Mouse (Mus musculus): ENCODE measurements around the gene Wnt9a. TPM values are rescaled to one million over a fixed set of nuclear protein-coding genes. Genes with fewer than 3 reads are reported as not detected.
A peak's percentile ranks its signal among the peaks of the same experiment; 100 is the strongest.
"Not testable (repeated sequence)": the region's sequence is repeated elsewhere in the genome, so short reads cannot be mapped to it uniquely, and the experiment has no call there.

Wnt9a gene
- total RNA-seq, 2 experiments from 2014 or later: 8.8 to 9.8 TPM

DNA sequence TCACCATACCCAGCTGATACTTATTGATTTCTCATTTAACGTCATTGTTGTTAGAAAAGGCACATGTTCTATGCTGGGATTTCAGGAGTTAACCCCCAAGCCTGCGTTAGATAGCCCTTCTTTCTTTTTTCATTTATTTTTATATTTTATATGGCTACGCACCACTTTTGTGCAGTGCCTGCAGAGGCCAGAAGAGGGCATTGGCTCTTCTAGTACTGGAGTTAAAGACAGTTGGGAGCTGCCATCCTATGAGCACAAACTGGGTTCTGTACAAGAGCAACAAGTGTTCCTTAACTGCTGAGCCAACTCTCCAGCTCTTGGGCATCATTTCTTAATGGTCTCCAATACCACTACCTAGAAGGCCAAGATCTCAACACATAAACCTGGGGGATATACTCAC, 6.5 kb upstream of the Wnt9a start:
- intact Hi-C loops (cut with DNase I; ENCODE audit: low total_unique reads): loop anchor here (2.0 kb wide), 1 partner anchor 183 kb away; no protein-coding TSS in a partner anchor
- no peak for DNase-seq

DNA sequence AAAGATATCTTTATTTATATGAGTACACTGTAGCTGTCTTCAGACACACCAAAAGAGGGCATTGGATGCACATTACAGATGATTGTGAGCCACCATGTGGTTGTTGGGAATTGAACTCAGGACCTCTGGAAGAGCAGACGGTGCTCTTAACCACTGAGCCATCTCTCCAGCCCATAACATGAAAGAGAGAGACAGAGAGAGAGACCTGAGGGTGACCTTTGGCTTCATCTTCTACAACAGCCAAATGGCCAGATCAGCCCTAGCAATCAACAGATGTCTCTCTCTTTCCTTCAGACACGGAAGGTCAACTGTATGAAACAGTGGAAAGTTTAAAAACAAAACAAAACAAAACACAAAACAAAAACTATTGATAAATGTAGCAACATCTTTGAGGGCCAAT, 5.7 kb upstream of the Wnt9a start:
- DNase-seq: not testable (repeated sequence)
- intact Hi-C loops (cut with DNase I; ENCODE audit: low total_unique reads): loop anchor here (2.0 kb wide), 1 partner anchor 182 kb away; no protein-coding TSS in a partner anchor

DNA sequence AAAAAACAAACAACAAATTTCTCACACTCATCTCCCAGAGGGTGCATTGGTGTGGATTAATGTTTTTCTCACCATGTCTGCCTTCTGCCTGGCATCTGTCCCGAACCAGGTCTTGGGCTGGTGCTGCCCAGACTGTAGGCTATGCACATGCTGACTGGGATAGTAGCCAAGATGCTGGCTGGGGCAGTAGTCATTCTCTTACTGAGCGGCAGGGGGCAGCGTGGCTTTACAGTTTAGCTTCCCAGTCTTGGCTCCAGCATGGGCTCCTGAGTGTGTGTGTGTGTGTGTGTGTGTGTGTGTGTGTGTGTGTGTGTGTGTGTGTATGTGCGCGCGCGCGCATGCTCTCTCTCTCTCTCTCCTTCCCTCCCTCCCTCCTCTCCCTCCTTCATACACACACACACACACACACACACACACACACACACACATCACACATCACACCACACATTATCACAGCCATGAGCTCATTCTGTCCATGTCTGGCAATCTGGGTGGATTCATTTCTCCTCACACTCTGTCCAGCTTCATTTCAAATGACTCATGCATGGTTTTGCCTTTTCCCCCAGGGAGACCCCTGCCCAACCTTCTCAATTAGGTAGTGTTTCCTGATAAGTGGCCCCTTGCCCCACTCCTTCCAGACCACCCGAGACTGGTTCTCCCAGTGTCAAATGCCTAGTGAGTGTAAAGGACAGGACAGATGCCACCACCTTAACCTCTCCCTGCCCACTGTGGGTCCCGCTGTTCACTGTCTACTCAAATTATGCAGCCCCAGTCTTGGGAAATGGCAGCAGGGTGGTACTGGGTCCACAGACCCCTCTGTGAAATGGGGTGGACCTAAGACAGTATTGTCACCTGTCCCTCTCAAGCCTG, 3.8 kb upstream of the Wnt9a start:
- intact Hi-C loops (cut with DNase I; ENCODE audit: low total_unique reads): no loop called here

DNA sequence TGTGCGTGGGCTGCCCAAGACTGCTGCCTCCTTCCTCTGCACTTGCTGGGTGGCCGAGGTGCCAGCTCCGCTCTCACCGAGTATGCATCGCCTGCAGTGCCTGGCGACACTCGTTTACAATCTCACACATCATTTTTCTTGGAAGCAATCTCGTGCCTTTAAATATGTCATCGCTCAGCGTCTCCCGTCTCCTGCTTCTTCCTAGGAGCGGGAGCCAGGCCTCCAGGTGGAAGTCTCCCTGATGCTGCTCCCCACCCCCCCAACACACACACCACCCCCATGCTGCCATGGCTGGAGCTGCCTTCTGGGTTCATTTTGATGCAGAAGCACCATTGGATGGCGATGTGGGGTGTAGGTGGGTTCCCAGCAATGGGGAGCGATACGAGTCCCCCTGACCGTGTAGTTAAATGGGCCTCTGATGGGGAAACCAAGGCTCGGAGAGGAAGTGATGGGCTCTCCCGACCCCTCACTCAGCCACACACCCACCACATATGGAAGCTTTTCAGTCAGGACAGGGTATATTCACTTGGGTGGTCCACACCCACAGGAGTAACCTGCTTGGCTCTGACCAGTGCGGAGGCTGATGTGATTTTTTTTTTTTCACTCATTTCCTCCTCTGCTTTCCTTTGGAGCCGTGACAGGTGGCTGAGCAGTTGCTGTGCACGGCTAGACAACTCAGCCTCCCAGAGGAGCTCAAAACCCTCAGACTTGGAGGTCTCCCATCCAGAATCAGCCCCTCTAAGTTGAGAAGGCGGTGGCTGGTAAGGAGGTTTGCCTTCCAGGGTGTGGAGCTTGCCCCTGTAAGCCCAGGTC, 1.5 kb upstream of the Wnt9a start:
- no peak for DNase-seq
- intact Hi-C loops (cut with DNase I; ENCODE audit: low total_unique reads): no loop called here

More for the DNA sequence above, 3.8 kb upstream of the Wnt9a start:
- DNase-seq: peak; percentile 85

DNA sequence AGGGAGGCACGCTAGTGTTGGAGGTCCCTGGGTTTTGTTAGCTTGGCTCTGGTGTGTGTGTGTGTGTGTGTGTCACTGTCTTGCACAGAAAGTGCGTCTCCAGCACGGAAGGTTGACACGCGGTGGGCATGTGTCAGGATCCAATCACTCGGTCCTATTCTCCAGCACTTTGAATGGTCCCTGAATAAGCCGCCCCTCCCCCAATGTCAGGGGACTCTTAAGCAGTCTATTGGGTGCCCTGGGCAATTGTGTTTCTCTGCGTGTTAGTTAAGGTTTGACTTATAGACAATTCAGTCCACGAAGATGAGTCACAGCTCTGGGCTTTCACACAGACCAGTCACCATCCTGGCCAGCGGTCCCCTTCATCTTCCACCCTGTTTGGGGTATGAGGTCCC, 910 bp upstream of the Wnt9a start:
- intact Hi-C loops (cut with DNase I; ENCODE audit: low total_unique reads): no loop called here
- DNase-seq: no peak

DNA sequence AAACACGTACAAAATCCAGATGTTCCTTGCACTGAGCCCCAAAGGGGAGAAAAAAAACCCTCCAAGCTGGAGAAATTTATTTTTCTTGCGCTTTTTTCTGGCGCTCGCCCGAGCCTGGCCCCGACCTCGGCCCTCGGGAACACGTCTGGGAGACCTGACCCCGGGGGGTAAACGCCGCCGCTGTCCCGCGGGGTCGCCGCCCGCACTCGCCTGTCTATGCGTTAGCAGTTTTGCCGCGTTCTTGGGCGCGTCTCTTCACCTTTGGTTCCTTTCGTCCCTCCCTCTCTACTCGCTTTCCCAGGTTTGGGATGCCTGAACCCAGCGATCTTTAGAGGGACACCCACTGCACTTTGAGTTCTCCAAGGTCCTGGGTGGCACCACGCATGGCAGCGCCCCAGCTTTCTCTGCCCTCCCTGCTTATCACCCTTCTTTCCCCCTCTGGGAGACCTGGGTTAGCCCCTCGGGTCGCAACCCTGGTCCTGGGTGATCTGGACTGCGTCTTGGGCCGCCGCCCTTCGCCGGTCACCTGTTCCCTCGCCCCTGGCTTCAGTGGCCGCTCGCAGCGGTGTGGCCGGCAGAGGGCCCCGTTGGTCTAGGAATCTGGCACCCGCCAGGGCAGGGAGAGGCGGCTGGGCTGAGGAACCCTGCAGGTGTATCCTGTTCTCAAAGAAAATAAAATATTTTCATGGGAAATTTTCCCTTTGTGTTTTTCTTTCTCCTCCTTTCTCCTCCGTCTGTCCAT, 865 bp downstream of the Wnt9a start:
- intact Hi-C loops (cut with DNase I; ENCODE audit: low total_unique reads): no loop called here
- DNase-seq: peak; percentile 91

DNA sequence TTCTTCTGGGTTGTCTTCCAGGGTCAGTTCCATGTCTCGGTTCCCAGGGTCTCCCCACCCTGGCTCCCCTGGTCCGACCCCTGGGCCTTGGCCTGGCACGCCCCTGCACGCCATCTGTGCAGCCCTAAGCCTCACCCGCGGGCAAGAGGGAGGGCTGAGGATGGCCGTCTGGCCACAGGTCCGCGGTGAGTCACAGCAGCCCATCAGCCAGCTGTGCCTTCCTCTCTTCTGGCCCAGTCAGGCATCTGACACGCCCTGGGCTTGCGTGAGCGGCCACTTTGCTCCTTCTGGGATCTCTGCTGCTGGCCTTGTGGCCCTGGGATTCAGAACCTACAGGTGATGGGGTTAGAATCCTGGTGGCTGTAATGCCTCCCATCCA, 1.4 kb downstream of the Wnt9a start:
- DNase-seq: peak; percentile 63
- intact Hi-C loops (cut with DNase I; ENCODE audit: low total_unique reads): no loop called here

DNA sequence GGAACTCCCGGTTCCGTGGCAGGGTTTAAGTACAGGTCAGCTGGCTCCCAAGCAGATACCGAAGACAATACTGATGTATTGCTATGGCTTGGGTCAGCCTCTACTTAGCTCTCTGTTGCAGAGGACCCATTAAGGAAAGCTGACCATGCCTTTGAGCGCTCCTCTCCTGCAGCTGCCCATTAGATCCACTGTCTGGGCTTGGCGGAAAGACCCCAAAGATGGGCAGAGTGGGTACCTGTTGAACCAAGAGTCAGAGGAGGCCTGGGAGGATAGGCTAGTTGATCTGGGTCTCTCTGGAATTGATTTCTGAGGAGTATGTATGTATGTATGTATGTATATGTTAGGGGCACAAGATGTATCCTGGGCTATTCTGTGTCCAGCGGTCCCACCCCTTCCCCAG, 1.9 kb downstream of the Wnt9a start:
- no peak for DNase-seq
- intact Hi-C loops (cut with DNase I; ENCODE audit: low total_unique reads): no loop called here

DNA sequence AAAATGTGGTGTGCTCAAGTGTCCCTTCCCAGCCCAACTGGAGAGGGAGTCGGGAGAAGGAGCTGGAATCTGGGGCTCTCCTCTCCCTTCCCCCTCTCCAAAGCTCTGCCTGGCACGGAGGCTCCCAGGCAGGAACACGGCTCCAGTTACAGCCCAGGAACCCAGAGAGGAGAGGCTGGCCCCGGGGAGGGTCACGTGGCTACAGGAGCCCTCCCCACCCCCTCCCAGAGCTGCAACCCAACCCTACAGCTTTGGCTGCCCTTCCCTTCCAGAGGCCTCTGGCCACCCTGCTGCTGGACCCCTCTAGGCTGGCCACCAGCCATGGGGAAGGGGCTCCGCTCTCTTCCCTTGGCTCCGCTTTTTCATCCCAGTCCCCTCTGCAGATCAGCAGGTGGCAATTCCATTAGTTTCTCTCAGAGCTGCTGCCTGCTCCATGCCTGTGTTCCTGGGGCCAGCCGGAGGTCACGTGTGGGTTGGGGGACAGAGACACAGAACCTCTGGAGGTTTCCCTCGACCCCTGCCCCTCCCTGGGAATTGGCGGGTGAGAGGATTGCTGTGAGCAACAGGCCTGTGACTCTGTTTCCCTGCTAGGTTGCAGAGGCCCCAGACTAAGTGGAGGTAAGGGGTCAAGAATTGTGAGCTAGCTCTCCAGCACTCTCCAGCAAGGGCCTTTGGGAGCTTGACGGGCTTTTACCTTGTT, 2.5 kb downstream of the Wnt9a start:
- intact Hi-C loops (cut with DNase I; ENCODE audit: low total_unique reads): no loop called here
- DNase-seq: peak; percentile 87

DNA sequence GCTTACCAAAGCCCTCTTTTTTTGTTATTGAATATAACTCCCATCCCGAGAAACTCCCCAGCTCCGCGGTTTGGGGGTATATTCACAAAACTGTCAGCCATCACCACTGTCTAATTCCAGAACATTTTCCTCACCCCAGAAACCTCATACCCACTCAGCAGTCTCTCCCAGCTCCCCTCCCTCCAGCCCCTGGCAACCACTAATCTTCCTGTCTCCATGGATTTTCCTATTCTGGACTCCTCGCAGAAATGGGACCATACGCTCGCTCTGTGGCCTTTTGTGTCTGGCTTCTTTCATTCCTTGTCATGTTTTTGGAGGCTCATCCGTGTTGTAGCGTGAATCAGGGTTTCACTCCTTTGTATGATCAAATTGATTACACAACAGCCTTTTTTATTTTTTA, 3.2 kb downstream of the Wnt9a start:
- no peak for DNase-seq

DNA sequence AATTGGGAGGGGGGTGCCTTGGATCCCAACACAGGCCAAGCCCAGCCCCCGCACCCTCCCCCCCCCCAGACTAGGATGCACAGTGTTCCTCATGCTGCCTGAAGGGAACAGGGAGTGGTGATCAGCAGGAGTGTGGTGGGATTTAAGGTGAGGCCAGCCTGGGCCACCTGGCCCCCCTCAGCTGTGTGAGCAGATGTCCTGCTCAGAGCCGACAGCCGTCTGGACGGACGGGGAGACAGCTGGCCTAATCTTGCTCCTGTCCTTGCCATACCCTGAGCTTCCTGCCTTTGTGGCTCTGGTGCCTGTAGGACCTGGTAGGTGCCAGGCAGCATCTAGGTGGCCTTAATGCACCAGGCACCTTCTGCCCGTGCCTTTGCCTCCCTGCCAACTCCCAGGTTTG, 5.3 kb downstream of the Wnt9a start:
- intact Hi-C loops (cut with DNase I; ENCODE audit: low total_unique reads): no loop called here

More for the DNA sequence above, 3.2 kb downstream of the Wnt9a start:
- intact Hi-C loops (cut with DNase I; ENCODE audit: low total_unique reads): no loop called here

DNA sequence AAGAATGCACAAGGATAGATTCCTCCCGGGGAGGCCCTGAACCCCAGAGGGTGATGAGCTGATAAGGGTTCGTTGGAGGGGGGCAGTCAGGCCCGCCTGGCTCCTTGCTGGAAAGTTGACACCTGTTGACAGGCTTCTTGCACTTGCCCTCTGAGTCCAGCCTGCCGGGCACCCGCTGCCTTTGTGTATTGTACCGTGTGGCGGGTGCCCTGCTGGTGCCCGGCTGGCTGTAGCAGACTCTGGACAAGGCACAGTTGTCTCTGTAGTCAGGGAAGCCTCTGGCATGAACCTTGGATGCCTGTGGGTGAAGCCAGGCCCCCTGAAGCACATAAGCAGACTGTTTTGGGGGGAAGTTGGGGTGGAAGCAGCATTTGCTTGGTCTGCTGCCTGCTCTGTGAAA, 5.8 kb downstream of the Wnt9a start:
- peak; percentile 41 for DNase-seq
- intact Hi-C loops (cut with DNase I; ENCODE audit: low total_unique reads): no loop called here

More for the DNA sequence above, 5.3 kb downstream of the Wnt9a start:
- no peak for DNase-seq

DNA sequence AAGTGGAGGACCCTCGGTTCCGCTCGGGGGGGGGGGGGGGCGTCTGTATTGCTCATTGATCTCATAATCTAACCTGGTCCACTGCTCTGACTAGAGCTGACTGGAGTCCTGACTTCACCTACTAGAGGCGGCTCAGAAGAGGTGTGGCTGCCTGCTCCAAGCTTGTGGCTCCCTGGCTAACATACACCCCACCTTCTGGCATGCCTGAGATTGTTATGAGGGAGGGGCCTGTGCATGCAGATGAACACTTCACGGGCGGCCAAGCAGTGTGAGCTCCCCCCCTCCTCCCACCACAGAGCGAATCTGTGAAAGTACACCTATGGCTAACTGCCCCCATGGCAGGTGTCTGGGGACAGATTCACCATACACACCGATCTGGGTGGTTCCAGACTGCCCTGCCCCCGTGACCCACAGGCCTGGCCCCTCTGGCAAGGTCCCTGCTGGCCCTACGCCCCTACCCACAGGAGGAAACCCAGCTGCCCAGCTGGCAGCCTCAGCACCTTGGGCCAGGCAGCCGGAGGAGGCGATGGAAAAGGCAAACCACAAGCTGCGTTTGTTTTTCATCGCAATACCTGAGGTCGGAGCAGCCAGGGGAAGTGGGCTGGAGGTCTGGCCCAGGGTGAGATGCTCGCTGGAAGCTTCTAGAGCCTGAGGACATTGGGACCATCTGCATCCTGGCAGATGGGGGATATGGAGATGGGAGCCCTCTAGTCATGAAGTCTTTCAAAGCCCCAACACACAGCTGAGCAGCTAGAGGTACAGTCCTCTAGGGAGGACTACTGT, 6.5 kb downstream of the Wnt9a start:
- intact Hi-C loops (cut with DNase I; ENCODE audit: low total_unique reads): no loop called here
- peak; percentile 65 for DNase-seq

DNA sequence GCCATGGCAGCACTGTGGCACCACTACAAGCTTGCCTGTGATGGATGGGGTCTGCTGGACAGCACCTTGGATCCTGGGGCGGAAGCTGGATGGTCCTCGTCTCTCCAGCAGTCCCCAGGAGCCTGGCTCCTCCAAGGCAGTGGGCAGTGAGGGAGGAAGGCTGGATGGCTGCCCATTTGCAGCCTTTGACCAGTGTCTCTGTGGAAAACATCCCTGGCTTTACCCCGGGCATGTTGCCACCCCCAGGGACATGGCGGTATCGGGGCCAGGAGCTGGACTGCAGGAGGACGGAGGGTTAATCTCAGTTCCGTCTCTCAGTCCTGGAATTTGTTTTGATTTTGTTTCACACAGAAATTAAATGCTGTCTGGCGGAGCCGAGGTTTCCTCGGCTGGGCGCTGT, 7.2 kb downstream of the Wnt9a start:
- intact Hi-C loops (cut with DNase I; ENCODE audit: low total_unique reads): no loop called here
- peak; percentile 58 for DNase-seq

DNA sequence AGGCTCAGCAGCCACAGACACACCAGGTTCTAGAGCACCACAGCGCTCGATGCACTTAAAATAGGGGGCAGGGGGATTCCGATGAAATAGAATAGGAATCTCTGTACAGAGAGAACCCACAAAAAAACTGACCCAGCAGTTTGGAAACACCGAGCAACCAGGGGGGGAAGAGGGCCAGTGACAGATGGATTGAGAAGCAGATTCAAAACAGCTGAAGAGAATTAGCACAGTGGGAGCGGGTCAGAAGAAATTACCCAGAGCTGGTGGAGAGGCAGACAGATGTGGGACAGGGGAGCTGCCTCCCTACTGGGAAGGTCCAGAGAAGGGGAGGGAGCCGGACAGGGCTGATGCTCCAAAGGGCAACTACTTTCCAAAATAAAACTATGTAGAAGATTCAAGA, 9.8 kb downstream of the Wnt9a start:
- no peak for DNase-seq
- intact Hi-C loops (cut with DNase I; ENCODE audit: low total_unique reads): no loop called here

DNA sequence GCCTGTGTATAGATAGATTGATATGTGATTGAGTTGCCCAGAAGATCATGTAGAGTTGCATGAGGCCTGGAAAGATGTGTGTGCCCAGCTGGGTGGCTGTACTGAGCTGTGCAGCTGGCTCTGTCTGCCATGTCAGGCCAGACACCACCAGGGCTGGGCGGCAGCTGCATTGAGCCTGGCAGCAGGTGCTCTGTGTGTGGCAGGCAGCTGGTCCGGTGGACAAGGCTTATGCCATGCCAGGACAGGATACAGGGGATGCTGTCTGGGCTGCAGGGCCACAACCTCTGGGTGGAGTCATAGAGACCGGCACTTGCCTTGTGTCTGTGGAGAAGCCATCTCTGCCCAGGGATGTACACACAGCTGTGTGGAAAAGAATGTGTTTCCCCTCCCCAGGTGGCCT, 16.3 kb downstream of the Wnt9a start:
- DNase-seq: peak; percentile 59
- intact Hi-C loops (cut with DNase I; ENCODE audit: low total_unique reads): no loop called here

DNA sequence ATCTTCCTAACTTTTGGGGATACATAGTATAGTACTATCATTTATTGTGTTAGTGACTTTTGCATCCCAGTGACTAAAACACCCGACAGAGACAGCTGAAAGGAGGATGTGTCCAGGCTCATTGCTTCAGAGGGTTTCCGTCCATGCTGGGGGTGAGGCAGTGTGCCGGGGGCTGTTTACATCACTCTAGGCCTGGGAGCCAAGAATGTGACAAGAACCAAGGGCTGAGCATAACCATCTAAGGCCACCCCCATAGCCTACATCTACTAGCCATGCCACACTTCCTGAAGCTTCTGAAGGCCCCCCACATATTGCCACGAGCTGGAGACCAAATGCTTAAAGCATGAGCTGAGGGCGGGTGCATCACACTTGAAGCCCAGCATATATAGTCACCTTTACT, 18.0 kb downstream of the Wnt9a start:
- intact Hi-C loops (cut with DNase I; ENCODE audit: low total_unique reads): no loop called here

DNA sequence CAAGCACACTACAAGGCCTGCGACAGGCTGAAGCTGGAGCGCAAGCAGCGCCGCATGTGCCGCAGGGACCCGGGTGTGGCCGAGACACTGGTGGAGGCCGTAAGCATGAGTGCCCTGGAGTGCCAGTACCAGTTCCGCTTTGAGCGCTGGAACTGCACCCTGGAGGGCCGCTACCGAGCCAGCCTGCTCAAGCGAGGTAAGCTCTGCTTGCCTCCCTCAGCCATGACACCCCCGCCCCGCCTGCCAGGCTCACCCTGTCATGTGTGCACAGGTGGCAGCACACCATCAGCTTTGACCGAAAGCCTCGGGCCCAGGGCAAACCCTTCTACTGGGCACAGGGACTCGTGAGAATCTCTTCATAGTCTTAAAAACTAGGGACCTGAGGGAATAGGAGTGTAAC, 20.9 kb downstream of the Wnt9a start:
- no peak for DNase-seq

More for the DNA sequence above, 18.0 kb downstream of the Wnt9a start:
- DNase-seq: no peak

DNA sequence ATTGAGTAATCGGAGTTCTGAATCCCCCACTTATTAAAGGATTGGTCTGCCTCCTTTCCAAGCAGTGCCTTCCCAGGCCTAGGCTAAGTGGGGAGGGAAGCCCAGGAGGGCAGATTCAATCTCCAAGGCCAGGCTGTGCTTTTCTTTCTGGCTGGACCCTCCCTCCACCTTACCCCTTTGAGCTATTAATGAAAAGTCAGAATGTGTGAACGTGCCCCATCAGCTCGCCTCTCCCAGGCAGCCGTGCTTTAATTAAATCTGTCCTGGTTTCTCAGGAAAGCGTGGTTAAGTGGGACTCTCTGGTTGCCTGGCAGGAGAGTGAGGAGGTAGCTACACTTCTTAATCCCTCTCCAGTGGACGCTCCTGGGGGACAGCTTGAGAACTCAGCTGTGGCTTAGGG, 22.9 kb downstream of the Wnt9a start:
- intact Hi-C loops (cut with DNase I; ENCODE audit: low total_unique reads): no loop called here
- DNase-seq: no peak

More for the DNA sequence above, 20.9 kb downstream of the Wnt9a start:
- intact Hi-C loops (cut with DNase I; ENCODE audit: low total_unique reads): no loop called here

All from gastrocnemius, postnatal 14 days (tissue).